Mouse (Mus musculus) MN1 (cell line): ENCODE results near the gene B830017H08Rik.

Source experiments
- DNase-seq: peaks from one replicate; pipeline ENCODE4 v3.0.0-alpha.2; 2016; ENCODE audit warnings: low spot score

B830017H08Rik gene

DNA sequence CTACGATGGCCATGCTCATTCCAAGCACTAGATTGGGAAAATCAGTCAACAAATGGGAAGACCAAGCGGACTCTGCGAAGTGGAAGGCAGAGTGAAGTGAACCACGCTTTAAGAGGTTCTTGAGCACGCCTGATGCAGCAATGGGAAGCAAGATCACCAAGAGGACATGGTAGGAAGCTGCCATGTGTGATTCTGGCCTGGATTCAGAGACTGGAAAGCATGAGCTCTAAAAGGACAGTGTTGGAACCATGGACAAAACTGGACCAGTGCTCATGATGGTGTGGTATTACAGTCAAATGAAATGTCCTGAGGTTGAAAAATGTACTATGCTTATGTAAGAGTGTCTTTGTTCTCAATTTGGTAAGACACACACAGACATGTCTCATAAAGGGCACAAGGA, 18.4 kb downstream of the B830017H08Rik start:
- no peak for DNase-seq

DNA sequence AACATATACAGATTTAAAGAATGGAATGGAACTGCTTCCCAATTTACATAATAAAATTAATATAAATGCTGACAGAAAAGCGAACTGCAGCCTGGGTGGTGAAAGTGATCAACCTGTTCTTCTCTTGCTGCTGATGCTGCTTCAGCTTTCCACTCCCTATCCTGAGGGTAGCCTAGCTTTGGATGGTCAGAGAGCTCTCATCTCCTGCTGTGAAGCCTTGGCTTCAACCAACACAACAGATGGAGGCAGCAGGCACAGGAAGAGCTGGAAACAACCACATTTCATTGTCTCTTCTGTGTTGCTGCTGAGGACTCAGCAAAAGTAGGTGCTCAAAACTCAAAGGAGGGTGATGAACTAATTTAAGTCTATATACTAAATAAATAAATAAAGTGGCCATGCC, 18.9 kb downstream of the B830017H08Rik start:
- DNase-seq: no peak

DNA sequence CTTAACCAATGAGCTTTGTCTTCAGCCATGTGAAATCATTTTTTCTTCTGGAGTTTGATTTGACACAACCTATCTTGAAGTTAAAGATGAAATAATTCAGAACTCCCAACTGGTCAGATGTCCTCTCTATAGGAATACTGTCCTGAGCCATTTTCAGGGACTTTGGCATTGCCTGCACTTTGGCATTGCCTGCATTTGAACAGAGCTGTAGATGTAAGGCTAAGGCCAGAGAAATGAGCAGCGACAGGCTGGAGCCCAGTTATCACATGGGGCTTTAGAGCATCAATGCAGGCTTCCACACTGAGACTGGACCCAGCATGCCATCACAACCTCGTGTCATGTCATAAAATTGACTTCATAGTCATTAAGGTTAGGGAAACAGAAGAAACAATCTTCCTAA, 20.3 kb downstream of the B830017H08Rik start:
- DNase-seq: no peak

DNA sequence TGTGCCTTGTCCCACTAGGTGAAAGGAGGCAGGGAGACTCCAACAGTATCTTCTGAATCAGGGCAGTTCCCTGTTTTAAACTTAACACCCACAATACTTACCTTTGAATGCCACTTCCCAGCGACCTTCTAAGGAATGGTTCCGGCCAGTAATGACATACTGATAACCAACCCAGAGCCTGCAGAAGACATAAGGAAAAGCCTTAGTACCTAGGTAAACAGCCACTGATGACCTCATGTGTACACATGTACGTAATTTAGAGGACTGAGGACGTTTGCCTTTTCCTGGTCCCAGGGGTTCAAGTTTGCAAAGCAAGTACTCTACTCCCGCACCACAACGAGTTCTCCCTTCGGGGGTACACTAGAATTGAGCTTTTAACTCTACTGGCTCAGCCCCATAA, 24.2 kb downstream of the B830017H08Rik start:
- DNase-seq: no peak

DNA sequence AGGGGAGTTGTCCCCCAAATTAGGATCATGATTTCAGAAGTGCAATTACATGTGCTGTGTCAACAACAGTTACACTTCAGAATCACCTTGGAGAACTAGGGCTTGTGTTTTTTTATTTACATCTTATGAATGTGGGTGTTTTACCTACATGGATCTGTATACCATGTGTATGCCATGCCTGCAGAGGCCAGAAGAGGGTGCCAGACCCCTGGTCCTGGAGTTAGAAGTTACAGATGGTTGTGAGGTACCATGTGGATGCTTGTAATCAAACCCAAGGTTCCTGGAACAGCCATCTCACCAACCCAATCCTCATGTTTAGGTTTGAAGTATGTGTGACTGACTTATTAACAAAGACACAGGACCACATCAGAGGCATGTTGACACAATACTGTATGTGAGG, 25.7 kb downstream of the B830017H08Rik start:
- peak; percentile 38 for DNase-seq

DNA sequence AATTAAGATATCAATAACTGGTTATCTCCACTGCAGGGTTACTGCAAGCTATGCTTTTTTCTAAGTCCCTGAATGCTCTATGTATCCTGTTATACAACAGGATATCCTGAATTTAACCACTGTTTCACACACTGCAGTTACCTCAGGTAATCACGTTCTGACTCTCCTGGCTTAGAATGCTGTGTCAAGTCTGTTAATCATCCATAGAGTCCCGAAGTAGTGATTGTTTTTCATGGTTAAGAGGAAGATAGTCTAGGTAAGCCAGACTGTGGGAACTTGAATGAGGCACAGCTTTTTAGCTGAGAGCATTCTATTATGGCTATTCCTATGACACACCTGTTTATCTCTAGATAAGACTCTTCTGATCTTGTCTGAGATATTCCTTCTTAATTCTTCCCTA, 32.4 kb downstream of the B830017H08Rik start:
- DNase-seq: no peak

DNA sequence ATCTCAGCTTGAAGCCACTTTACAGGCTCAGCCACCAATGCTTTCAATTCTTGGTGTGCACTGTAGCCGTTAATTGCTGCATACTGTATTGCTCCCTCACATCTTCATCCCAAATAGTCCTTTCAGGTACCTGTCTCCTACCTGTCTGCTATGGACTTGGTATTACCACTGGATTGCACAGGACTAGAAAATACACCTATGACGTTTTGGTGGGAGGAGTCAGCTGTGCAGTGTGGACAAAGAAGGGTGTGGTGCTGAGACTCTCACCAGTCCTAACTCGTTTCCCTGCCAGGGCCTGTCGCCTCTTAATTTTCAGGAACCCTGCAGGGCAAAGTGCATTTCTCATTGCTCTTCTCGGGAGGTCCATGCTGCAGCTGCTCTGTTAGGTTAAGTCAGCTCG, 32.8 kb downstream of the B830017H08Rik start:
- DNase-seq: no peak

DNA sequence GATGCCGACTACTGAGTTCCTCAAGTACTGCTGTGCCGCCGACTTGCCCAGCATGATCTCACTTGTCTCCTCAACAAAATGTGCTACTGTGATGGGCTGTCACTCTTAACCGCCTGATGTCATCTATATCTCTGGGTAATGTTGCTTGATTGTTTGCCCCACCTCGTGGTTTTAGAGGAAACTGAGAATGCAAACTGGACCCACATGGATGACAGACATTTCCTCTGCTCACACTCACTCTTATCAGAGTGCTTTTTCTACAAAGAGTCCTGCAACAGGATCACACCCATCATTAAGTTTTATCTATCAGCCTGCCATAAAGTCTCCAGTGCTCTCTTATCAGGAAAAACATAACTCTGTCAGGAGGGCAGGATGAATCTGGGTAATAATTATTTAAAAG, 38.3 kb downstream of the B830017H08Rik start:
- no peak for DNase-seq

DNA sequence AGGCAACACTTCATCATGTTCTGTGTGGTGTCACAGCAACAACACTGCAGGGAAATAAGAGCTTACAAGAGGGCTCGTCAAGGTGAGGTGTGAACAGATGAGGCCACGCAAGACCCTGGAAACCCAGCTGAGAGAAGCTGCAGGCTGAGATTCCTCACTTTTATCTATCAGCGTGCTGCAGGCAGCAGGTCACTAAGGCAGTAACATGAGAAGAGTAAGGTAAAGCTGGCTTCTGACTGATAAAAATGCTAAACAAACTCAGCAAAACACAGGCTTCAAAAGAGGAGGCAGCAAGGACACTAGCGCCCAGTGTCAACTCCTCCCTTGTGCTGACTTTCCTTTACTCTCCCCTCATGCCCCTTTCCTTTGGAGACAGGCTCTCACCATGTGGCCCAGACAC, 40.1 kb downstream of the B830017H08Rik start:
- DNase-seq: no peak

DNA sequence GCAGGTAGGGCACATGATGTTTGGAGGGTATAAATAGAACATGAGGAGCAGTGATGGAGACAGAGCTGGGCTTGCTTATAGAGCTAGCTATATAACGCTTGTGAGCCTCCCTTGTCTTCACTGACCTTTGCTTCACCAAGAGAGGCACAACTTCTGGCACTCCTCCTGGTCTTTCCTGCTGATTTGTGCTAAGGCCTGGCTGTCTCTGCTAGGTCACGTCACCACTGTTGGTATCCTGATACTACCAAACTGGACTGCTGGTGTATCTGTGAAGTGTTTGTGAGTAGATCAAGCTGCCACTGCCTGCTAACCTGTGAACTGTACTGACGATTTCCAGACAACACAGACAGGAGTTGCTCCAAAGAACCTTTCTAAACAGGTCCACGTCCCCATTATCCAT, 42.3 kb downstream of the B830017H08Rik start:
- DNase-seq: no peak

DNA sequence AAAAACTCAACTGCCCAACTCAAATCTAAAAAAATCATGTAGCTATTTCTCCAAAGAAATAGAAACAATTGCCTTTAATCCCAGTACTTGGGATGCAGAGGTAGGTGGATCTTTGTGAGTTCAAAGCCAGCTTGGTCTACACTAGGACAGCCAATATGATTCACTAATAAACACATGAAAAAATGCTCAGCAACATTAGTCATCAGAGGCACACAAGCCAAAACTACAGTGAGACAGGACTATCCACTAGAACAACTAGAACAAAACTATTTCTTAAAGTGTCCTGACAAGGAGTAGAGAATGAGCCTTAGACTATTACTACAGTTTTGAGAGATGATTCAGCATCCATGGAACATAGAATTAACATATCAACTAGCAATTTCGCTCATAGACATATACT, 43.2 kb downstream of the B830017H08Rik start:
- no peak for DNase-seq

DNA sequence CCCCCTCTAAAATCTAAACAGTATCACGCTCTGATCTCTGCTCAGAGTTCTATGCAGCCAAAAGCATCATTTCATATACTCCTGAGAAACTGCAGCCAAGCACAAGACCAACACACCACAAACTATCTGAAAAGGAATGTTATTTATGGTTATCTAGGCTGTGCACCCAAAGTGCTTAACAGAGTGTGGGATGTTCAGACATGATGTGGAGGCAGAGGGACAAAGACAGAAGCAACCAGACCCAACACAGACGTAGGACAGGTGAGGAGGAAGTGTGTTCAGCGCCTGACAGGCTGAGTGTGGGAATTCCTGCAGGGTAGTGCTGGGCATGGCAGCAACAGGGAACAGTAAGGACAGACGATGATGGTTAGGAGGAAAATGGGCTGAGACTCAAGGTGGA, 46.6 kb downstream of the B830017H08Rik start:
- no peak for DNase-seq

DNA sequence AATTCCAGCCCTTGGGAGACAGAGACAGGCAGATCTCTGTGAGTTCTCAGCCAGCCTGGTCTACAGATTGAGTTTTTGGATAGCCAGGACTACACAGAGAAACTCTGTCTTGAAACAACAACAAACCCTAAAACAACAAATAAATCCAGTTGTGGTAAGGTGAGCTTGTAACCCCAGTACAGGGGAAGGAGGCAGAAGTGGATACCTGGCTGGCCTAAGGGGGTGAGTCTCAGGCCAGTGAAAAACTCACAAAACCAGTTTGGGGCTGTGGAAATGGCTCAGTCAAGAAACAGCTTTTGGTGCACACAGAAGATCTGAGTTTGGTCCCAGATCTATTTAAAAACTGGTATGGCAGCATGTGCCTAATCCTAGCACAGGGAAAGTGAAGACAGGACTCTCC, 49.3 kb downstream of the B830017H08Rik start:
- DNase-seq: no peak

DNA sequence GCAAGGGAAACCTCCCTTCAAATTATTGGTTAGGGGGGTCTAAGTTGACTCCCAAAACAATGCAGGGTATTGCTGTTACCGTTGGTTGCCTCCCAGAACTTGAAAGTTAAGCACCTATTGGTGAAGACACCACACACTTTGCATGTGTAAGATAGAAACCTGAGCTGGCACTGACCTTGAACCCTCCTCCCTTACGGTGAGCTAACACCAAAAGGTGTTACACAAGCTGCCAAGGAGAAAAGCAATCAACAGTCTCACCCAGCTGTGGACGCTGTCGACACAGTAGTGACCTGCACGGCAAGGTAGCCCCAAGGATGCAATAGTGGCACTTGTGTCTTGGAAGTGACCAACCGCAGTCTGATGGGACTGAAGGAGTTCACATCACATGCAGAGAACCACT, 51.2 kb downstream of the B830017H08Rik start:
- no peak for DNase-seq
